Mouse (Mus musculus) right cerebral cortex, adult 18-20 months (tissue): ENCODE results near the gene Vmn1r159.
"Not testable (repeated sequence)": the region's sequence is repeated elsewhere in the genome, so short reads cannot be mapped to it uniquely, and the experiment has no call there.

ENCODE experiments used
- DNase-seq: peaks from one replicate; pipeline ENCODE4 v3.0.0; 2022; ENCODE audit warnings: mixed read lengths

Vmn1r159 gene

DNA sequence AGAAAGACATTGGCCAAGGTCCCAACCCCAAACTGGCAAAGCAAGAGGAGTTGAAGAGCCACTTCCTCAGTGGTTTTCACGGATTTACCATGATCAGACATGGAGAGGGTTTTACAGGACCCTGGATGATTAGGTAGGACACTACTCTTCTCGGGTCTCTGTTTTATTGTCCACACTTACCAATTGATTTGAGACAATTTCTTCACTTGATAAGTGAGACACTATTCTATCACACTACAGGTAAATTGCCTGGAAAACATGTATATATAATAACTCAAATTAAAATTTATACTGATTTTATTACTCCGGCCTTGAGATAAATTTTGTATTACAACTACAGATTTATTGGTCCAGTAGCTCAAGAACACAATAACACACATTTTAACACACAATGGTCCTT, at the start of gene Vmn1r159:
Gene Vmn1r159, minus strand, starts transcription at position 101 of the 400 bp plus-strand sequence.
- DNase-seq: not testable (repeated sequence)

GRCm38 (mm10) chr7:22870924-22871323, 27.5 kb upstream of the Vmn1r159 start, which contains the start of gene Vmn1r160:
Gene Vmn1r160 (plus strand): TSS chr7:22871224.
- not testable (repeated sequence) for DNase-seq
